Mouse (Mus musculus) kidney, postnatal 4 days (tissue): ENCODE measurements around the gene Cdc42ep1.
"Not testable (repeated sequence)": the region's sequence is repeated elsewhere in the genome, so short reads cannot be mapped to it uniquely, and the experiment has no call there.

Source experiments
- DNase-seq, 2 experiments: peaks; one replicate each; pipeline ENCODE4 v3.0.0; 2021; ENCODE audit warnings: mixed read lengths in 2 of 2

The Cdc42ep1 gene

DNA sequence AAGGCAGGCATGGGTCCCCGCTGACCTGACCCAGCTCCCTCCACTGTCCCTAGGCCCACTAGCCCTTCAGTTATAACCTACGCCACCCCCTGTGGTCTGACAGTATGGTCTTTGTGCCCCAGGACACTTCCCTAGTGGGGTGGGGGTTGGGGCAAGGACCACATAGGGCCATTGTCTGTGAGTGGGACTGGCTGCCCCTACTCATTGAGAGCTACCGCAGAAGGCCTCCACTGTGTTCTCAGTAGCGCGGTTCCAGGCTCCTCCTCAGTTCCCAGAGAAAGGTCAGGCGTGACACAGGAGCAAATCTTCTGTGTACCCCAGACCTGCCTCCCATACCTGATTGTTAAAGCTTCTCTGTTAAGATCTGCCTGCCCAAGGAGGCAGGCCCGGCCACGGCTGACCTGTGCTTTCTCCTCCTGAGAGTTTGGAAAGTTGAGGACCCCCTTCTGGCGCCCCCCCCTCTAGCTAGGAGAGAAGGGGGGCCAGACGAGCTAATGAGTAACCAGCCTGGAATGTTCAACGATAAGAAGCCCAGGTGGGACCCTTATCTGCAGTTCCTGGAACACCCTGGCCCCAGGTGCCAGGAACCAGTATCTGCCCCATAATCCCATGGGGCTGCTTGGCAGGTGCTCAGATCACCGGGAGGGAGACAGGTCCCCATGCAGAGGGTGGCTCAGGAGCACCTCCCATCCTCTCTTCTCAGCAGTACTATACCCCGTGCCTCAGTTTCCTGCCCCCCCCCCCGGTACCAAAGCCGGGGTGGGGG, 7.8 kb downstream of the Cdc42ep1 start:
- peak in 1 of 2 experiments; percentile 27 for DNase-seq

DNA sequence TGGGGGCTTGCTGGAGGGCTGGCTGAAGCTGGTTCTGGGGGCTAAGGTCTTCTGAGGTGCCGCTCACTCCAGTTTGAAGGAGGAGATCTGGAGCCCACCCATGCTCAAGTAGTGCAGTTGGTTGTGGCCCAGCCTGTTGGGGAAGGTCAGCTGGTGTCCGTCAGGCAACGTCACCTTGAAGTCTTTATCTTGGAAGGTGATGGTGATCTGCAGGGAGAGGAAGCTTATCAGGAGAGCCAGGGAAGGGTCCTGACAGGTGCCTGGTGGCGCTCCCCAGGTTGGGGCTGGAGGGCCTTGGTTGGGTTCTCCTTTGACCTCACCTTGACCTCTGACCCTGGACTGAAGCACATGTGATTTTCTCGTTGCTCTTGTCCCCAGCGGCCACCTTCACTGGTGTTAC, 8.5 kb downstream of the Cdc42ep1 start:
- DNase-seq, result no peak

DNA sequence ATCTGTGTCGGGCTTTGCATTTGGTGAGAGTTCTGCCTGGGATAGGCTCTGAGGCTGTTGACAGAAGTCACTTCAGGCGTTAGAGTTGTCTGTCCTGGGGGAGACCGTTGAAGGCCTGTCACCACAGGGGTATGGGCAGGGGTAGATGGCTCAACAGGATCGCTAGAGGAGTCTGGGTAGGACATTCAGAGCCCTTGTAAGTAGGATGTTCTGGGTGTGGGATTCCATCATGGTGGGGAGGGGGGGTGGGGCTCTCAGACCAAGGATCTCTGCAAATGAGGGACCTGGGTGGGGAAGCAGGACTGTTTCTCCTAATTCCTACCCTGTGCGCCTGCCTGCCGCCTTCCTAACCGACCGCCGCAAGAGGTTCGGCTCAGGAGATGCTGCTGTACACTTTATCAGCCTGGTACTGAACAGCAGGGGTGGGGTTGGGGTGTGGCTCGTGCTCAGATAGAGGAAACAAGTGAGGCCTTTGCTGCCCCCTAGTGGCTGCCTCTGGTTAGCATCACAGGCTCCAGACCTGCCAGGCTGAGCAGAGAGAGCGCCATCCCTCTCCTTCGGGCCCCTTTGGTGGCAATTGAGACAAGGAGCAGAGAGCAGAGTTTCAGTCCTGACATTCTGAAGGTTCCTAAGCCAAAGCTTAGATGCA, 9.2 kb downstream of the Cdc42ep1 start:
- peak; percentile 97 for DNase-seq

DNA sequence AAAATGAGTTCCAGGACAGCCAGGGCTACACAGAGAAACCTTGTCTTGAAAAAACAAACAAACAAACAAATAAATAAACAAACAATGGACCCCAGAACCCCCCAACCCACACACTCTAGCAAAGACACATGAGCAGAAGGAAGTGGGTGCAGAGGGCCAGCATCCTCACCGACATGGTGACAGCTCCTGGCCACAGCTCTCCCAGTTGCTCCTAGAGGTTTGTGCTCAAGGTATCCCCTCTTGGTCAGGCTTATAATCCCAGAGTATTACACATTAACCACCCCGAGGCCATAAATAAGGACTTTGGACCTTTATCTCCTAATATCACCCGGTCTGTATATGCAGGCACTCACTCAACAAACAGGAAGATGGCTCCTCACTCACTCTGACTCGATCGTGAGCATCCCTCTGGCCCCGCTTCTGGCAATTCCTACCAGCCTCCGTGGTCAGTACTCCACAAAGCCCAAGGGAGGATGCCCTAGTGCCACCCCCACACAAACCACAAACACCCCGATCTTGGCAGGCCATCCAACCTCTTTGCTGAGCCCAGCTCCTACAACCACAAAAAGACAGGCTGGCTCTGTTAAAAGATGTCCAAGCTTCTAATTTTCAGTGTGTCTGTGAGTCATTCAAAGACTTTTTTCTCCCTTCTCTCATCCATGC, 13.0 kb downstream of the Cdc42ep1 start, which contains the start of gene Lgals2:
TSS of gene Lgals2 (minus strand) at position 227 of the 663 bp plus-strand sequence.
- no peak for DNase-seq

DNA sequence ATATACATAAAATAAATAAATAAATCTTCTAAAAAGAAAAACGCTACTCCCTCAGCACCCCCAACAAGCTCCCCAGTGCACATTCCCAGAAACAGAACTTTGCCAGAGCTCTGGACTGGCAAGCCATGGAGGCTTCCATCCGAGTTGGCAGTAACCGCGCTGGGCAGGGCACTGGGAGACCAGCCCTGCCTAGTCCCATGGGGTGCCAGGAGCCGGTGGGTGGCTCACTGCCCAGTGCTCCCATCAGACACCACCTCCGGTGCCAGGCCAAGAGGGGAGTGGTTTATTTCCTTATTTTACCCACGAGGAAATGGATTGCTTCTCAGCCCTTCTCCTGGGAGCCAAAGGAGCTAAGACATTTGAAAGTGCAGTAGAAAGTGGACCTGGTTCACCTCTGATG, 14.6 kb downstream of the Cdc42ep1 start:
- no peak for DNase-seq

DNA sequence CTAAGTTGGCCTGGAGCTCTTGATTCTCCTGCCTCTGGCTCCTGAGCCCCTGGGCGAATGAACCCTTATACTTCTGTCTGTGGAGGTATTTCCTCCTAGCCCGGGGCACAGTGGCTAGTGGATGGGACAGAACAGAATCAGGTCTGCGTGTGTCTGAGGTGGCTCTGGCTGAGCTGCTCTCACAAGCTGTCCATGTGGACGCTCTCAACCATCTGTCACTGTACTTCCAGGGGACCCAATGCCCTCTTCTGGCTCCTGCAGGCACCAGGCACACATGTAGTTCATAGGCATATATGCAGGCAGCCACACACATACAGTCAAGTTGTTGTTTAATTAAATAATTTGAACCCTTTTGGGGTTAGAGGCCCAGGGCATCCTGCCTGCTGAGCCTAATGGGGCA, 16.9 kb downstream of the Cdc42ep1 start:
- no peak for DNase-seq

DNA sequence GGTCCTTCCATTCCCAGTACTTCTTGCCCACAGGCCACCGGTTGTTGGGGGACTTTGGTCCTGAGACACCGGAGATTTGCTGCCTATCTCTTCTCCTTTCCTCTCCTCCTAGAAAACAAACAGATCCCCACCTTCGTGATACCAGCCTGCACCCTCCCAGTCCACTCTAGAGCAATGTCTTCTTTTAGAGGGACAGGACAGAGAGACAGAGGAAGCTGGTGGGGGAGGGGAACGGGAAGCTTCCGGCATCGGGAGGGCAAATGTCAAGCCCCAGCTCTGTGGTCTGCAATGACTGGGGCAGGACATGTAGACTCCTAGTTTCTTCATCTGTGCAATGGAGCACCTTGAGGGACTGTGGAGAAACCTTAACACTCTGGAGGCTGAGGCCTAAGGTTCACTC, 17.3 kb downstream of the Cdc42ep1 start:
- peak; percentile 30 to 52 for DNase-seq

DNA sequence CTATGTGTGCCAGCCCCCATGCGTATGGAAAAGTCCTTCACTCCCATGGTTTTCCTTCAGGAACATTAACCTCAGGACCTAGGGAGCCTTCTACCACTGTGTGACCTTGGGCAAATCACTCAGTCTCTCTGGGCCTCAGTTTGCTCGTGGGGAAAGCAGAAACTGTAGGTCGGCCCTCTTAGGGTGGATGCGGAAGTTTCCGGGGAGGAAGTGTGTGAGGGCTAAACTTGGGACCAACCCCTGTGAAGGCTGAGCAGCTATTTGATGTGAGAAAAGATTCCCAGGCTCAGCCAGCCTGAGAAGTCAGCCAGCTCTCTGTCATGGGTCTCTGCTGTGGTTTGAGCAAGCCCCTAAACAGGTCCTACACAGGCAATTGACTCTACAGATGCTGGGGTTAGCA, 19.9 kb downstream of the Cdc42ep1 start:
- no peak for DNase-seq

DNA sequence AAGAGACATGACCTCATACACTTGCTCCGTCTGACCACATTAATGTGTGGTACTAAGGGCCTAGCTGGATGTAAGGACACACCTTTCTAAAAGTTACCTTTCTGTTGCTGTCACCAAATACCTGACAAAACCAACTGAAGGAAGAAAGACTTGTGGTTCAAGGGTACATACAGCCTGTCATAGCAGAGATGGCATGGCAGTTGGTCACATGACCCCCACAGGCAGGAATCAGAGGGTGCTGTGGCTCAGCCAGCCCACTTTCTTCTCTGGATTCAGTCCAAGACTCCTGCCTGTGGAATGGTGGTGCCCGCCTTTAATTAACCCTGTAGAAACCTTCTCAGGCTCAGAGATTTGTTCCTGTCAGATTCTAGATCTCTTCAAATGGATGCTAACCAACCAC, 20.7 kb downstream of the Cdc42ep1 start:
- DNase-seq, result peak in 1 of 2 experiments; percentile 34

DNA sequence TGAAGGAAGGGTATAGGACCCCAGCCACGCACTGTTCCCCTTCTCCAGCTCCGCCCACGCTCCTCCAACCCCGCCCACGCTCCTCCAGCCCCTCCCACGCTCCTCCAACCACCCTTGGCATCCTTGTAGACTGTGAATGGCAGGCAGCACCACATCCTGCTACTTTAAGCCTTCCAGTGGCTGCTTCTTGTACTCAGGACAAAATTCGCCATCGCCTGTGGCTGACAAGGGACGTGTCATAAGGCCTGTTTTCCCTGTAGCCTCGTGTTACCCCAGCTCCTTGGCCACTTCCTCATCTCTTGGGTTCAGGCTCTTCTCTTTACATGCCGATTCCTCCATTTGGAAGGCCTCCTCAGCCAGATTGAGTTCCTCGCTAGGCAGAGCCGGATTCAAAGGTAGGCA, 21.4 kb downstream of the Cdc42ep1 start:
- peak; percentile 70 to 81 for DNase-seq

DNA sequence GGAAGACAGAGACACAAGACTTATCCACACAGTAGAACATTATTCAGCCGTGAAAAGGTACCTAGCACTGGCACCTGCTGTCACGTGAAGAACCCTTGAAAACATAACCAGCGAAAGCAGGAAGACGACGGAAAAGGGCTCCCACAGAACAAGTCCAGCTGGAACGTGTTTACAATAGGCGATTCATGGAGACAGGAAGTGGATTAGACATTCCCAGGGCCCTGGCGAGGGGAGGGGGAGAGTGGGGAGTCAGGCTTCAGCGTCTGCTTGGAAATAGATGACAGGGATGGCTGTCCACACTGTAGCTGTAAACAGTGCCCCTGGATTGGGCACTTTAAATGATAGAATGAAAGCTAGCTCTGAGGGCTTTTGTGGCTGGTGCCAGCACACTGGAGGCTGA, 26.0 kb downstream of the Cdc42ep1 start:
- peak; percentile 75 to 84 for DNase-seq

DNA sequence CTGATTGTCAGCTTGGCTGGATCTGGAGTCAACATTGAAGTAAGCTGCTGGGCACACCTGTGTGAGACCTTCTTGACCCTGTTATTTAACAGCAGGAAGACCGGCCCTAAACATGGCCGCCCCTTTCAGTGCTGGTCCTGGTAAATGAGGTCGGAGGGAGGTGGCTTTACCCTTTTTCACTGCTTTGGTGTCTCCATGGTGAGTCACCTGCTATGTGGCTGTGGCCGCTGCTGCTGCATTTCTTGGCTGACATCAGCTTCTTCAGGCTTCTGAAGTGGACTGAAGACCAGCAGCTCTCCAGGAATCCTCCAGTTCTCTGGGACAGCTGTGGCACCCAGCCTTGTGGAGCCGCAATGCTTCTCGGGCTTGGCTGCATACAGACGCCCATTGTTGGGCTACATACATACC, 26.4 kb downstream of the Cdc42ep1 start:
- peak in 1 of 2 experiments; percentile 34 for DNase-seq

DNA sequence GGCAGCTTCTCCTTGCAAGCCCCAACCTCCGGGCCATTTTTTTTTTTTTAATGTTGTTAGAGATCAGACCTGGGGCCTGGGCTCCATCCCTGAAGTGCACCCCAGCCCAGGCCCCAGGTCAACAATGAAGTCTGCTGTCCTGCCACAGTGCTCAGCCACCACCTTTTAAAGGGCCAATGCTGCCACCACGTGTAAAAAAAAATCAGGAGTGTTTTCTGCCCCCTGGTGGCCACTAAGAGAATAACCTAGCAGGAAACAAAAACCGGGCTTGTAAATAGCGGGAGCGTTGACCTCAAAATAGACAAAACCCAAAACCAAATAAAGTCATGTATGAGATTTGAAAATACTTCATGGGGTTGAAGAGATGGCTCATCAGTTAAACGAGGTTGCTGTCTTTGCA, 27.4 kb downstream of the Cdc42ep1 start:
- peak; percentile 55 to 70 for DNase-seq

DNA sequence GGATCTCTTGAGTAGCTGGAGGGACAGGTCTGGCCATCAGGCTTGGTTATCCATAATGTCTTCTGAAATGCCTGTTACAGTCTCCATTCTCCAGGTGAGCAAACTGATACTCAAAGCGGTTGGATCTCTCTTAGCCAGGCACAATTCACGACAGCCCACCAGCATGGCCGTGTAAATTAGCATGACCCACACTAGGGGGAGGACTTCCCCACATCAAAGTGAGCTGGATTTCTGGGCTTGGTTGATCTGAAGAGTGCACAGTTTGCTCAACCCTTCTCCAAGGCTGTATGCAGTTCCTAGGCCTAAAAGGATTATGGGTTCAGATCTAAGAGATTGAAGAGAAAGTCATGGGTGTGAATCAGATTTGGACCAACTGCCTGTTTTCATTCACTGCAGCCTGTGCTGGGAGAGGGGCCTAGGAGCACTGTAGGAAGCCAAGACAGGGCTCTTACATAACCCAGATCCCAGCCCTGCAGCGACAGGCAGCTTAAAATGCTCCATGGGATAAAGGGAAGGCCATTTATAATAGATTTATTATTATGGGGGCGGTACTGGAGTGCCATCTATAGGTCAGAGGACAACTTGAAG, 29.7 kb downstream of the Cdc42ep1 start:
- no peak for DNase-seq

DNA sequence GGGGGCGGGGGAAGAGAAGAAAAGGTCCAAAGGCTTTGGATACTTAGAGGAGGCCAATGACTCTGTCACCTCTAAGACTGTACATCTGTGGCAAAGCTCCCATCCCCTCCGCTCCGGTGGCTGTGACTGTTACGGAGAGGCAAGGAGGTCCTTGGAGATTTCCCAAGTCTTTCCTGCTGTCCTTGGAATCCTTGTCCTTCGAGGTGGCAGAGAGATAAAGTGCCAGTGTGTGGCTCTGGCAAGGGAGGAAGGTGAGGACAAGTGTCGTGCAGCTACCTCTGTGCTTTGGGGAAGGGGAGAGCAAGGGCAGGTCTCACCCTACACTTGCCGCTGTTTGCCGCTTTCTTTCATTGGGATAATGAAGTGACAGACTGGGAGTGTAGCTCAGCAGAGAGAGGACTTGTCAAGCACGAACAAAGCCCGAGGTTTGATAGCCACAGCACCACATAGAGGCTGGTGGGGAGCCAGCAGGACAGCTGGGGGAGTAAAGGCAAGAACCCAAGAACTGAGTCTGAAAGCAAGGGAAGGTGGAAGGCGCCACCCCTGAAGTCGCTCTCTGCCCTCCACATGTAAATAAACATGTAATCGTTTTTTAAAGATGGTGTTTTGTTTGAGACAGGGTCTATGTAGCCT, 31.5 kb downstream of the Cdc42ep1 start:
- no peak for DNase-seq

DNA sequence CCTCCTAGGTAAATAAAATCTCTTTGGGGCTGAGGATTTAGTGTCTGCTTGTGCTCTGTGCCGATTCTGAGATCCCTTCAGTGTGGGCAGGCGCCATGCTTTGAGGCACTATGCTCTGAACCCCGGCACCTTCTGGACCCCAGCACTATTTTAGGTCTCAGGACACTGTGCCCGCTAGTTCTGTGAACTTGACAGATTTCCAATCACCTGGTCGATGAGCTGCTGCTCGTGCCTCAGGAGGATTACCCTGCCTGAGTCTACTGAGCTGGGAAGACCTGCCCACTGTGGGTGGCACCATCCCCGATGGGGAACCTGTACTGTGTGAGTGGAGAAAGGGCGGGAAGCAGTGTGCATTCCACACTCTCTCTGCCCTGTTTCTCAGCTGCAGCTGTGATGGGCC, 32.6 kb downstream of the Cdc42ep1 start:
- DNase-seq, result no peak

DNA sequence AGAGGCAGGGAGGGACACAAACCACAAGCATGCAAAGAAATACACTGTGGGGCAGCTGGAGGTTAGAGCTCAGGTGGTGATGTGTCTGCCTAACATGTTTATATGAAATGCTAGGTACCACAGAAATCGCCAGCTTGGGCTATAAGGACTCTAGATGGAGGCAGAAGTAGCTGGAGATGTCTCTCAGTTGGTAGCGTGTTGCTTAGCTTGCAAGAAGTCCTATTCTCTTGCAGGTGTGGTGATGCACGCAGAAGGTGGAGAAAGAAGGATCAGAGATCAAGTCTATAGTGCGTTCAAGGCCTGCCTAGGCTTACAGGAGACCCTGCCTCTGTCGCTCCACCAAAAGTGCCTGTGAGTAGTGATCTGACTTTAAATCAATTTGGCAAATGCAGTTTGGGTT, 33.1 kb downstream of the Cdc42ep1 start:
- no peak for DNase-seq

DNA sequence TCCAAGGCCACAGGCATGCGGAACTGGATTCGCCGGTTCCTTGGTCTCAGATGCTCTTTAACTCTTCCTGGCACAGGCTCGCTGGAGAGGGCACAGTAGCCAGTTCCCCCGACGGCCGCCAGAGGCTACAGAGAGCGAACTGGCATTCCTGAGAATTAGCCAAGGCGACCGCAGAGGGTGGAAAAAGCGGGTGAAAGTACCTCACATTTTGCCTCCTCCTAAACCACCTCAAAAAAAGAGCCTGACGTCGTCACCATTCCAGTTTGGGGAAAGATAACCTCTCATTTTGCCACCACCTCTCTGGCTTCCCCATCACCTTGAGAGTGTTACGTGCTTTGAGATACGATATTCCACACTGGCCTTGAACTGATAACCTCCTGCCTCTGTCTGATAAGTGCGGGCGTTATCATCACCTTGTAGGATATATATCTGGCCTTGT, 33.9 kb downstream of the Cdc42ep1 start:
- peak; percentile 91 to 95 for DNase-seq

DNA sequence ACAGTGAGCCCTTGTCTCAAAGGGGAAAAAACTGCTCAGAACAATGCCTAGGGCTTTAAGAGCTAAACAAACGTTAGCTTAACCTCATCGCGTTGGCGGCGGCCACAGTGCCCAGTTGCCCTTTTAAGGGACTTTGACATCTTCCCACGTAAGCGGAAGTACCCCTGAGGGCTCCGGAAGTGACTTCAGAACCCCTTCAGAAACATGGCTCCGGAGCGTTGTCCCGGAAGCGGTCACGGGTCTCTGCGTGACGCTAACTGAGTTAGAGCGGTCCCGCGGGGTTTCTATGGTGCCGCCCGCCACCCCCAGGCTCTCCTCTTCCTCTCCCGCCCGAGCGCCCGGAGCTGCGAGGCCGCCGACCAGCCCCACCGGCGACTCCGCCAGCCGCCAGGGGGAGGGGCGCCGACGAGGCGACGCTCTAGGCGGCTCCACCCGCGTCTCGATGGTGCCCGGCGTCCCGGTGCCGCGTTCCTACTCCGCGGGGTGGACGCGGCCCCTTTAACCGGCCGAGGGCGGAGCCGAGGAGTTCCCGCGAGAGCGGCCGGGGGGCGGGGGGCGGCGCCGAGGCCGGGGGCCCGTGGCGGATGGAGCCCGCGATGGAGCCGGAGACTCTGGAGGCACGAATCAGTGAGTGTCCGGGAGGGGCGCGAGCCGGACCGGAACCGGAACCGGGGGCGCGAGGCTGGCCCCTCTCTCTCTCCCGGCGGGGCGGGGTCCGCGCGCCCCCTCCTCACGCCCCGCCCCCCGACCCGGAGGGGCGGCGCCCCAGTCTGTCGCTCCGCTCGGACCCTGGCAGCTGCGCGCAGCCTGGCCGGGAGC, 34.8 kb downstream of the Cdc42ep1 start, which contains the start of gene Gga1:
TSS of gene Gga1 (plus strand) at position 200 of the 819 bp plus-strand sequence.
- peak; percentile 95 to 97 for DNase-seq

DNA sequence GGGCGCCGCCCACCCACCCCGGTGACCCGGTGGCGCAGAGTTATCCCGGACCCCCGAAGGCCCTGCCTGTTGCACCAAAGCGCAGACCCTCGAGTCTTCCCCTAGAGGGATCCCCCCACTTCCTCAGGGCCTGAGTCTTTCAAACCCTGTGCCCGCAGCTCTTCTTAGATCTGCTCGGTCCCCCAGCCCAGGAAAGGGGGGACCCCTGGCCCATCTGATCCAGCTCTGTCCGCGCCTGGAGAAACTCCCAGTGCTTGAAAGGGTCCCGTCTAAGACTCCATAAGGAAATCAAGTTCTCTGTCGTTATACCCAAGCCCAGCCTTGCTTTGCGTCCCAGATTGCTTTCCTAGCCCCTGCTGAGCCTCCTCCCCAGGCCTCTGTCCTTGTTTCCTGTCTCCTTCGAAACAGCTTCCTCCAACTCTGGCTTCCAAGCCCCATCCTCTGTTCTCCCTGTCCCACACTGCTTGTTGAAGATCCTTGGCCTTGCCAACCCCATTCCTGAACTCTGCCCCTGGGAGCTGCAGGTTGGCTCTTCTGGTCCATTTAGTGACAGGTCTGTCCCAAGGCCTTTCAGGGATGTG, 35.5 kb downstream of the Cdc42ep1 start:
- no peak for DNase-seq

DNA sequence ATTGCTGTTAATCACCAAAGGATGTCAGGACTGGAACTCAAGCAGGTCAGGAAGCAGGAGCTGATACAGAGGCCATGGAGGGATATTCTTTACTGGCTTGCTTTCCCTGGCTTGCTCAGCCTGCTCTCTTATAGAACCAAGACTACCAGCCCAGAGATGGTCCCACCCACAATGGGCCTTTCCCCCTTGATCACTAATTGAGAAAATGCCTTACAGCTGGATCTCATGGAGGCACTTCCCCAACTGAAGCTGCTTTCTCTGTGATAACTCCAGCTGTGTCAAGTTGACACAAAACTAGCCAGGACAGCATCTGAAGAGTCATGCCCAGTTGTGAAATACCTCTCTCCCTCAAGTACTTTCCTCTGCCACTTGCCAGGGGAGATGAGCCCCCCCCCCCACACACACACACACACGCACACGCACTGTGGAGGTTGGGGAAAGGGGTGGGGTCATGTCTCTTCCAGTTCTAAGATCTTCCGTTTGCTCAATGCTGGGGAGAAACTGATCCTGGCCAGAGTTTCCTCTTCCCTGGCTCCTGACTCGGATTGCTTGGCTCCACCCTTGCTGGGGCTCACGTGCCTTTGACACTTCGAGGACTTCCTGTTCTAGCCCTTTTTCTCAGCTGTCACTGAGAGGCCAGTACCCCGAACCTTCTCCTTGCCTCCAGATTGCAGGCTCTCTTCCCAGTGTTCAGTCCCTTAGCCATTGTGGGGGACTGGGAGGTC, 36.5 kb downstream of the Cdc42ep1 start:
- DNase-seq, result not testable (repeated sequence)
